Mouse (Mus musculus): ENCODE results near the gene Fam69a.

The Fam69a gene

DNA sequence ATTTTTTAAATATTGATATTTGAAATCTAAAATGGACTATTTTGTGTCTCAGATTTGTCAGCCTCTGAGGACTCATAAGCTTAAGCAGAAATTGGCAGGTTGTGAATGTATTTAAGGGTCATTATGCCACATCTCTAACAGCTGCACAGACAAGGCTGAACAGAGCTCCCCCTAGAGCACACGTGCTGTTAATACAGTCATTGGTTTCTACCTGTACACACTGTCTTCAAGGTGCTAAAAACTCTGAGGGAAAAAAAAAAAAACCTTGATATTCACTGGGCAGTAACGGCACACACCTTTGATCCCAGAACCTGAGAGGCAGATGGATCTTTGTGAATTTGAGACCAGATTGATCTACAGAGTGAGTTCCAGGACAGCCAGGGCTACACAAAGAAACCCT lies 127.9 kb downstream of the Fam69a start:
- DNase-seq (ENCODE audit: low read depth, low spot score), result peak; percentile 71
